Mouse (Mus musculus): ENCODE data around the gene Lcat. TPM values are rescaled to one million over a fixed set of nuclear protein-coding genes. Genes with fewer than 3 reads are reported as not detected.
"Not testable (repeated sequence)": the region's sequence is repeated elsewhere in the genome, so short reads cannot be mapped to it uniquely, and the experiment has no call there.

The Lcat gene
- polyA plus RNA-seq (2015; fragmentation: Nextera tagmentation; extraction: Ambion mirVana): 1.3 and 1.8 TPM in 2 replicates

DNA sequence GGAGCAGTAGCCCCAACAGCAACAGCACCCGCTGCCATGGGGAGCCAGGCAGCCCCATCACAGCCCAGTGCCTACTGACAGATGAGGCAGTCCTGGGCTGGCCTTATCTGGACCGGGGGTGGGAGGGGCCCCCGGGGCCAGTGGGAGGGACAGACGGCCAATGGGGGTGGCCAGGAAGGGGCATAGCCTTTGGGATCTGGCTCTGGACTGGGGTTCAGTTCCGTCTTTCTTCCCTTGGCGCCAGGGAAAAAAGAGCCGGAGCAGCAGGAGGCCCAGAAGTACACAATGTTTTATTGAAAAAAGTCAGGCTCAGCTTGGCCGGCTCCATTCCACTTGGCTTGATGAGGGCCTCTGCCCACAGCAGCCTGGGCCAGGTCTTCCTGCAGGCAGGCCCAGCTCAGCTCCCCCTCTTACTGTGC is at the start of gene Lcat:
Gene Lcat (minus strand): TSS at position 62 of the 419 bp plus-strand sequence.
- ATAC-seq (ENCODE audit: low FRiP score, low TSS enrichment): no peak
- H3K27me3 ChIP-seq (ENCODE audit: insufficient read depth, low read length): no peaks in the 10 kb centered on the region
- no peak within 1 kb of the TSS for H3K9ac ChIP-seq (replicated peaks; ENCODE audit: low read length)
- H3K4me1 ChIP-seq (ENCODE audit: insufficient read depth, low read length): peaks cover 3% of the 10 kb centered on the region
- H3K4me2 ChIP-seq (replicated peaks; ENCODE audit: low read depth, low read length): no peak within 1 kb of the TSS
- H3K36me3 ChIP-seq (ENCODE audit: insufficient read depth, low read length): peaks cover 43% of the 10 kb centered on the region
- no peaks in the 10 kb centered on the region for H3K9me3 ChIP-seq (ENCODE audit: low read length)
- no peak within 1 kb of the TSS for H3K27ac ChIP-seq (ENCODE audit: low read length)
- 83% methylated on average over 7 of the region's 8 CpGs for WGBS
- H3K4me3 ChIP-seq (ENCODE audit: low read length): no peak within 1 kb of the TSS

DNA sequence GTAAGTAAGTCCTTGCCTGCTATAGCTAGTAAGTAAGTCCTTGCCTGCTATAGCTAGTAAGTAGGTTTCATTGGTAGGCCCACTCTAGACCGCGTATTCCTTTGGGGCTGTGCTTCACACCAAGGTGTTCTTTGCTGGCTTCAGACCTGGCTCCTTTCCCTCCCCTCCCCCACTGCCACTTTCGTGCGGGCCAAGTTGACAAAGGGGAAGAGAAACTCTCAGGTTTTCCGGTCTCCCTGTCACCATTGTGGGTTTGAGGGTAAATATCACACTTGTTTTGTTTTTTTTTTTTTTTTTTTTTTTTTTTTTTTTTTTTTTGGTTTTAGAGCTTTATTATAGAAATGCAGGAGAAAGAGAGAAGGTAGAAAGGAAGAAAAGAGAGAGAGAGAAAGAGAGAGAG is 49.3 kb upstream of the Lcat start:
- 63% methylated on average over 5 of the region's 5 CpGs for WGBS
- H3K27ac ChIP-seq (ENCODE audit: low read length): no peak overlapping the region
- no peak for ATAC-seq (ENCODE audit: low FRiP score, low TSS enrichment)

DNA sequence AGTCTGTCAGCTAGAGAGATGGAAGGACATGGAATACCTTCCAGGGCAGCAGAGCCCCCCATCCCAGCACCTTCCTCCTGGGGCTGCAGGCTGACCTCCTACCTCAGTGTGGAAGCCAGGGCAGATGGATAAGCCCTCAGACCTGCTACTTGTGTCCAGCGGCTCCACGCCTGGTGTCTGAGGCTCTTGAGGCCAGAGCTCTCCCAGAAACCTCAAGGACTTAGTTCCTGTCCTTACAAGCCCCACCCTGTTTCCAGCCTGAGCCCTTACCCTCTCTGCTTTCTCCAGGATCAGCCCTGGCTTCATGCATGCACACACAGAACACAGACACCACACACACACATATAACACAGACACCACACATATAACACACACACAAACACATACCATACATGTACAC is 48.4 kb upstream of the Lcat start:
- no peaks in the 10 kb centered on the region for H3K36me3 ChIP-seq (ENCODE audit: insufficient read depth, low read length)
- H3K9ac ChIP-seq (replicated peaks; ENCODE audit: low read length): no peak overlapping the region
- H3K4me3 ChIP-seq (ENCODE audit: low read length): no peak overlapping the region
- WGBS: 97% methylated on average over 2 of the region's 2 CpGs
- ATAC-seq (ENCODE audit: low FRiP score, low TSS enrichment): no peak
- no peak overlapping the region for H3K4me2 ChIP-seq (replicated peaks; ENCODE audit: low read depth, low read length)
- H3K9me3 ChIP-seq (ENCODE audit: low read length): no peaks in the 10 kb centered on the region
- H3K27me3 ChIP-seq (ENCODE audit: insufficient read depth, low read length): no peaks in the 10 kb centered on the region
- H3K4me1 ChIP-seq (ENCODE audit: insufficient read depth, low read length): 0 out of 2 replicates have a peak, but pooled peaks cover 2% of the 10 kb centered on the region
- no peak overlapping the region for H3K27ac ChIP-seq (ENCODE audit: low read length)

More for the DNA sequence above, 49.3 kb upstream of the Lcat start:
- 0 out of 2 replicates have a peak, but pooled peaks cover 2% of the 10 kb centered on the region for H3K4me1 ChIP-seq (ENCODE audit: insufficient read depth, low read length)
- no peaks in the 10 kb centered on the region for H3K36me3 ChIP-seq (ENCODE audit: insufficient read depth, low read length)
- H3K27me3 ChIP-seq (ENCODE audit: insufficient read depth, low read length): no peaks in the 10 kb centered on the region
- H3K9me3 ChIP-seq (ENCODE audit: low read length): no peaks in the 10 kb centered on the region
- H3K4me2 ChIP-seq (replicated peaks; ENCODE audit: low read depth, low read length): no peak overlapping the region
- H3K9ac ChIP-seq (replicated peaks; ENCODE audit: low read length): no peak overlapping the region
- no peak overlapping the region for H3K4me3 ChIP-seq (ENCODE audit: low read length)

DNA sequence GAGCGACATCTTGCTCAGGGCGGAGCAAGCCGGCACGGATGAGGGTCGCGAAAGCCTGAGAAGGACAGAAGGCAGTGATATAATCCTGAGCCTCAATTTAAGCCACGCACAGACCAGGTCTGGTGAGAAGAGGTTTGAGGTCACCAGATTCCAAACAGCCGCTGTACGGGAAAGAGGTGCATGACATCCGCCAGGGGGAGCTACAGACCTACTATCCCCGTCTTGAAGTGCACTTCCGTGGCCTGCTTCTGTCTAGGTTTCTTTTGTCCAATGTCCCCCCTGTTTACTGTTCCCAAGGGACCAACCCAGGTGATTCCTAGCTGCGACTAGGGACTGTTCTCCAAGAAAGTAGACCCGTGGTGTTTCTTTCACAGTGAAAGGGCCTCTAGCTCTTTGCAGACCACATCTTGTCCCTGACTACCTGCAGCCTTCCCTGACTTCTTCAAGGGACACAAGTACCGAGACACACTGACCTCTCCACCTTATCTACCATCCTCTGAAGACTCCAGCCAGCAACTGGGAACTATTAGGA is 47.7 kb upstream of the Lcat start, which contains the start of gene Dus2:
Gene Dus2 (plus strand): TSS at position 482 of the 532 bp plus-strand sequence.
- H3K9ac ChIP-seq (replicated peaks; ENCODE audit: low read length): no peak within 1 kb of the TSS

DNA sequence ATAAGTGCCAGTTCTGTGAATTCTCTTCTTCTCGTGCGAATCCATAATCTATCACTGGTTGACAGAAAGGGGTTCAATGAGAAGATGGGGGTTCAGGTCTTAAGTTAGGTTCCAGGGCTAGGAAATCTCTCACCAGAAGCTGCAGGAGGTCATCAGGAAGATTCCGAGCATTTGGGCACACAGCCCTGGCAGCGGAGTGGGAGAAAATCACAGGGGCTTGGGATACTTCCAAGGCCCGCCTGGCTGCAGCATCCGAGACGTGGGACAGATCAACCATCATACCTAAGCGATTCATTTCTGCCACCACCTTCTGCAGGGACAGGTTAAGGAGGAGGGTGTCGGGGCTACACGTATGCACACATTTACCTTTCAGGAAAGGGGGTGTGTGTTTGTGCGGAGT is 45.4 kb upstream of the Lcat start:
- Histone ChIP-seq H3K9ac (replicated peaks; ENCODE audit: low read length) (no peak overlapping the region), H3K4me1 (ENCODE audit: insufficient read depth, low read length) (0 out of 2 replicates have a peak, but pooled peaks cover 2% of the 10 kb centered on the region), H3K27me3 (ENCODE audit: insufficient read depth, low read length) (no peaks in the 10 kb centered on the region), H3K27ac (ENCODE audit: low read length) (no peak overlapping the region), H3K36me3 (ENCODE audit: insufficient read depth, low read length) (no peaks in the 10 kb centered on the region), H3K4me3 (ENCODE audit: low read length) (no peak overlapping the region), H3K9me3 (ENCODE audit: low read length) (no peaks in the 10 kb centered on the region), H3K4me2 (replicated peaks; ENCODE audit: low read depth, low read length) (no peak overlapping the region)
- 85% methylated on average over 11 of the region's 11 CpGs for WGBS
- no peak for ATAC-seq (ENCODE audit: low FRiP score, low TSS enrichment)

More for the DNA sequence above, 47.7 kb upstream of the Lcat start, which contains the start of gene Dus2:
- Histone ChIP-seq H3K4me3 (ENCODE audit: low read length) (no peak within 1 kb of the TSS), H3K4me1 (ENCODE audit: insufficient read depth, low read length) (0 out of 2 replicates have a peak, but pooled peaks cover 2% of the 10 kb centered on the region), H3K4me2 (replicated peaks; ENCODE audit: low read depth, low read length) (peak within 1 kb of the TSS; percentile 29), H3K27ac (ENCODE audit: low read length) (no peak within 1 kb of the TSS), H3K27me3 (ENCODE audit: insufficient read depth, low read length) (no peaks in the 10 kb centered on the region), H3K9me3 (ENCODE audit: low read length) (no peaks in the 10 kb centered on the region), H3K36me3 (ENCODE audit: insufficient read depth, low read length) (no peaks in the 10 kb centered on the region)
- WGBS: 12% methylated on average over 15 of the region's 15 CpGs
- ATAC-seq (ENCODE audit: low FRiP score, low TSS enrichment): peak; percentile 78

DNA sequence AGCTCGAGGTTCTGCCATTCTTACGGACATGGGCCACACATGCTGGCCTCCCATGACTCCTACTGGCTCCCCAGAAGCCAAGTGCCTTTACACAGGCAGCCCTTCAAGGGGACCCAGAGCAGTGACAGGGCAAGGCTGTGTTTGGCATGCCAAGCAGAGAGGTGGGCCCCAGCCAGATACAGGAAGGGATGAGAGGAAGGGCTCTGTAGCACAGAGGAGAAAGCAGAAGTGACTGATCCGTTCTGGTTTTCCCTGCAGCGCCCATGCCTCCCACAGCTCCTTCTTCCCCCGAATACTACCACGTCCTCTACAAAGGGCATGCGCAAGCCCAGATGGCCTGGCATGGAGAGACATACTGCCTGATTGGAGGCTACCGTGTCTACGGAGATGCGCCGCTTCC is 40.2 kb upstream of the Lcat start:
- H3K9me3 ChIP-seq (ENCODE audit: low read length); ATAC-seq (ENCODE audit: low FRiP score, low TSS enrichment); H3K27ac ChIP-seq (ENCODE audit: low read length); H3K4me2 ChIP-seq (replicated peaks; ENCODE audit: low read depth, low read length); H3K36me3 ChIP-seq (ENCODE audit: insufficient read depth, low read length); H3K4me3 ChIP-seq (ENCODE audit: low read length); H3K4me1 ChIP-seq (ENCODE audit: insufficient read depth, low read length); H3K9ac ChIP-seq (replicated peaks; ENCODE audit: low read length); H3K27me3 ChIP-seq (ENCODE audit: insufficient read depth, low read length): not testable (repeated sequence)
- 83% methylated on average over 11 of the region's 11 CpGs for WGBS

DNA sequence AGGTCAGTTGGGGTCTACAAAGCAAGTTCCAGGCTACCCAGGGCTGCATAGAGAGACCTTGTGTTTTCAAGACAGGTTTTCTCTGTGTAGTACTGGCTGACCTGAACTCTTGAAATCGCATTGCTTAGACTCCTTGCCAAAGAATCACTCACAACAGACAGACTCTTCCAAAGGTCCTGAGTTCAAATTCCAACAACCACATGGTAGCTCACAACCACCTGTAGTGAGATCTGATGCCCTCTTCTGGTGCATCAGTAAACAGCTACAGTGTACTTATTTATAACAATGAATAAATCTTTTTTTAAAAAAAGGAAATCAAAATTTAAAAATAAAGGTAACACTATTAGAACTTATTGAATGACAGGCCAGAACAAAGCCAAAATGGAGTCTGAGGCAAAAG is 38.0 kb upstream of the Lcat start:
- H3K4me3 ChIP-seq (ENCODE audit: low read length): no peak overlapping the region
- no peak overlapping the region for H3K27ac ChIP-seq (ENCODE audit: low read length)
- H3K9me3 ChIP-seq (ENCODE audit: low read length): no peaks in the 10 kb centered on the region
- ATAC-seq (ENCODE audit: low FRiP score, low TSS enrichment): no peak
- 93% methylated on average over 1 of the region's 1 CpGs for WGBS
- no peaks in the 10 kb centered on the region for H3K36me3 ChIP-seq (ENCODE audit: insufficient read depth, low read length)
- H3K27me3 ChIP-seq (ENCODE audit: insufficient read depth, low read length): no peaks in the 10 kb centered on the region
- H3K9ac ChIP-seq (replicated peaks; ENCODE audit: low read length): no peak overlapping the region
- no peaks in the 10 kb centered on the region for H3K4me1 ChIP-seq (ENCODE audit: insufficient read depth, low read length)
- no peak overlapping the region for H3K4me2 ChIP-seq (replicated peaks; ENCODE audit: low read depth, low read length)

DNA sequence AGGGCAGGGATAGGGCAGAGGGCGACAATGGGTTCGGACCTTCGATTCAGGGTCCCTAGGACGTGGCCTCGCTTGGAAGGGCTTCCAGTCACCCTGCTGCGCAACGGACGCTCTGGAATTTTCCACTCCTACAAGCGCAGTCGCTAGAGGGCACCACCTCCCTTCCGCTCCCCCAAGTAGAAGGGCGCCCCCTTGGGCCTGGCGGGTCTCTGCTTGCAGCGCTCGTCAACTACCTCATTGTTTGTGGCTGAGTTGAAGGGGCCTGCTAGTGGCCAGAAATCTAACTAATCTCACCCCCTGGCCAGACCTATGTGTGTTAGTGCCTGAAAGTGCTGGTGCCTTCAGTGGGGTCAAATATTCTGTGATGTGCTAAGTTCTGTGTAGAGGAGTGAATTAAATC is 36.1 kb upstream of the Lcat start, which contains the start of gene Dpep3:
Gene Dpep3 (minus strand): TSS at position 105 of the 400 bp plus-strand sequence.
- Histone ChIP-seq H3K4me1 (ENCODE audit: insufficient read depth, low read length) (no peaks in the 10 kb centered on the region), H3K27ac (ENCODE audit: low read length) (no peak within 1 kb of the TSS), H3K4me2 (replicated peaks; ENCODE audit: low read depth, low read length) (no peak within 1 kb of the TSS), H3K9ac (replicated peaks; ENCODE audit: low read length) (no peak within 1 kb of the TSS), H3K27me3 (ENCODE audit: insufficient read depth, low read length) (no peaks in the 10 kb centered on the region), H3K36me3 (ENCODE audit: insufficient read depth, low read length) (no peaks in the 10 kb centered on the region), H3K9me3 (ENCODE audit: low read length) (no peaks in the 10 kb centered on the region), H3K4me3 (ENCODE audit: low read length) (no peak within 1 kb of the TSS)
- WGBS: 93% methylated on average over 15 of the region's 15 CpGs
- ATAC-seq (ENCODE audit: low FRiP score, low TSS enrichment): no peak

DNA sequence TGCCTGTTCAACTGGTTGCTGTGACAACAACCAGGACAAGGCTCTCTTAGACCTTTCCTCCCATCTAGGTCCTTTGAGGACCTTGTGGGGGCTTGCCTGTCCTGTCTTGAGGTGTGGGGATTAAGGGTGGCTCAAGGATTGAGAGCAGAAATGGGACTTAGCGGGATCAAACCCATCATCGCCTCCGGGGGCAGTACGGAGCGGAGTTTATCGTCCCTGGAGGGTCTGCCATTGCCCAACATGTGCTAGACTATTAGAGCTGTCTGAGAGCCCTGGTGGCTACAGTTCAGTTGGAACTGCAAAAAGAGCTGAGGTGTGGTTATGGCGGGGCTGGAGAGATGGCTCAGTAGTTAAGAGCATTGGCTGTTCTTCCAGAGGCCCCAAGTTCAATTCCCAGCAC is 32.2 kb upstream of the Lcat start:
- H3K4me2 ChIP-seq (replicated peaks; ENCODE audit: low read depth, low read length): no peak overlapping the region
- H3K9ac ChIP-seq (replicated peaks; ENCODE audit: low read length): no peak overlapping the region
- 63% methylated on average over 7 of the region's 7 CpGs for WGBS
- no peak for ATAC-seq (ENCODE audit: low FRiP score, low TSS enrichment)
- no peaks in the 10 kb centered on the region for H3K9me3 ChIP-seq (ENCODE audit: low read length)
- no peaks in the 10 kb centered on the region for H3K4me1 ChIP-seq (ENCODE audit: insufficient read depth, low read length)
- no peak overlapping the region for H3K27ac ChIP-seq (ENCODE audit: low read length)
- H3K36me3 ChIP-seq (ENCODE audit: insufficient read depth, low read length): no peaks in the 10 kb centered on the region
- no peak overlapping the region for H3K4me3 ChIP-seq (ENCODE audit: low read length)
- no peaks in the 10 kb centered on the region for H3K27me3 ChIP-seq (ENCODE audit: insufficient read depth, low read length)

DNA sequence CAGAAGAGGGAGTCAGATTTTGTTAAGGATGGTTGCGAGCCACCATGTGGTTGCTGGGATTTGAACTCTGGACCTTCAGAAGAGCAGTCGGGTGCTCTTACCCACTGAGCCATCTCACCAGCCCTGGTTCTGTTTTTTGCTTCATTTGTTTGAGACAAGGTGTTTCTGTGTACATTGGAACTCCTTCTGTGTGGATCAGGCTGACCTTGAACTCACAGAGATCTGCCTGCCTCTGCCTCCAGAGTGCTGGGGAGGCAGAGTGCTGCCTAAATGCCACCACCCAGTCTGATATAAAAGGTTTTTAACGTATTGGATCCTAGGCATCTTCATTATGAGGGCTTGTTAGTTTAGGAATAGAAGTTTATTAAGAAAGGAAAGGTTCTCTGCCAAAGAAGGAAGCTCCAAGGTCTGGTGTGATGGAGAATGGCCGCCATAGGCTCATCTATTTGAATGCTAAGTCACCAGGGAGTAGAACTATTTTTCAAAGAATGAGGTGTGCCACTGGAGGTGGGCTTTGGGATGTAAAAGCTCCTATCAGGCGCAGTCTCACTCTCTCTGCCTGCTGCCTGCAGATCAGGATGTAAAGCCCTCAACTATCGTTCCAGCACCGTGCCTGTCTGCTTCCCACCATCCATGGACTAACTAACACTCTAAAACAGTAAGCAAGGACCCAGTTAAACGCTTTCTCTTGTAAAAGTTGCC is 28.0 kb upstream of the Lcat start:
- no peak overlapping the region for H3K4me2 ChIP-seq (replicated peaks; ENCODE audit: low read depth, low read length)
- no peak overlapping the region for H3K9ac ChIP-seq (replicated peaks; ENCODE audit: low read length)
- H3K4me3 ChIP-seq (ENCODE audit: low read length): no peak overlapping the region
- H3K9me3 ChIP-seq (ENCODE audit: low read length): no peaks in the 10 kb centered on the region
- peaks cover 10% of the 10 kb centered on the region for H3K4me1 ChIP-seq (ENCODE audit: insufficient read depth, low read length)
- H3K36me3 ChIP-seq (ENCODE audit: insufficient read depth, low read length): no peaks in the 10 kb centered on the region
- H3K27ac ChIP-seq (ENCODE audit: low read length): no peak overlapping the region
- WGBS: 72% methylated on average over 8 of the region's 8 CpGs
- no peak for ATAC-seq (ENCODE audit: low FRiP score, low TSS enrichment)
- no peaks in the 10 kb centered on the region for H3K27me3 ChIP-seq (ENCODE audit: insufficient read depth, low read length)

All from kidney, embryonic 16.5 days (tissue).